In the genomic region with DNA sequence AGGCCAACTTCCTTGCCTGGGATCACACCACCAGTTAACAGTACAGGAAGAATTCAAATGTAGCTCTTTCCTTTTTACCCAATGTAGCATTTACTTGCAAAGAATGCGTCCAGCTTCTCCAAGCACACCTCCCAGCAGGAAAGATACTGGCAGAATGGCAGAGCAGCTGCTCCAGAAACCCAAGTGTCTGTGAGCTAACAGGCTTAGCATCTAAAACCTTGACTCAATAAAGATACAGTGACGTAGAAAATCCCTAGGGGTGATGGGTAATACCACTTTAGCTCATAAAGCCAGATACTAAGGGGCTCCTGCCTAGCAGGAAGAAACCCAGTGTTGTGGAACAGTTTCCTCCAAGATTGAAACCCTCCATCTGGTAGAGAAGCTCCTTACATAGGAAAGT, we compare ENCODE assay signal across 19 mouse cellular contexts.
"Had no signal": no experiment of that assay in that cellular context is flagged by ENCODE, and none has a peak within 500 bp of the region (broad histone marks: within the 10 kb centered on the region; RNA-seq: fewer than 3 reads in every experiment).

No protein-coding gene starts in this region.

- H3K4me2 ChIP-seq: liver, embryonic 13.5 days; liver, embryonic 15.5 days; lung, embryonic 15.5 days; midbrain, embryonic 12.5 days; neural tube, embryonic 12.5 days; stomach, embryonic 15.5 days had no signal

- H3K9ac ChIP-seq: liver, embryonic 13.5 days; liver, embryonic 15.5 days; liver, postnatal 0 days; lung, embryonic 15.5 days; midbrain, embryonic 12.5 days; neural tube, embryonic 12.5 days; stomach, embryonic 15.5 days had no signal

- H3K27ac ChIP-seq: liver, embryonic 13.5 days; liver, embryonic 15.5 days; lung, embryonic 15.5 days; macrophage; midbrain, embryonic 12.5 days; neural tube, embryonic 12.5 days; stomach, embryonic 15.5 days; stomach, postnatal 0 days had no signal

- DNase-seq: liver, embryonic 13.5 days; liver, postnatal 0 days; lung, adult 2 months; lung, postnatal 14 days; lung, postnatal 36 days; midbrain, embryonic 14.5 days; right cerebral cortex, postnatal 14 days; thymus, adult 2 months; thymus, postnatal 36 days had no signal

- ATAC-seq: liver, postnatal 0 days; lung, postnatal 0 days; midbrain, embryonic 16.5 days had no signal

- H3K4me3 ChIP-seq: liver, embryonic 13.5 days; liver, embryonic 15.5 days; lung, embryonic 15.5 days; megakaryocyte, embryonic 14.5 days; midbrain, embryonic 12.5 days; neural tube, embryonic 12.5 days; stomach, embryonic 15.5 days had no signal

- H3K9me3 ChIP-seq: liver, embryonic 13.5 days; liver, embryonic 15.5 days; lung, embryonic 15.5 days; midbrain, embryonic 12.5 days; neural tube, embryonic 12.5 days; stomach, embryonic 15.5 days had no signal

- H3K27me3 ChIP-seq: liver, embryonic 13.5 days; liver, embryonic 15.5 days; lung, embryonic 15.5 days; megakaryocyte, embryonic 14.5 days; midbrain, embryonic 12.5 days; neural tube, embryonic 12.5 days; stomach, embryonic 15.5 days had no signal

- H3K4me1 ChIP-seq: midbrain, embryonic 12.5 days; neural tube, embryonic 12.5 days had no signal
